Mouse (Mus musculus): ENCODE measurements at regions not wholly inside any gene's neighbourhood (a gene's known extent, or its start where the extent isn't known, plus 50 kb on each side); places are given as distances from the start of the nearest gene placed in this dataset.
"Not testable (repeated sequence)": the region's sequence is repeated elsewhere in the genome, so short reads cannot be mapped to it uniquely, and the experiment has no call there.

DNA sequence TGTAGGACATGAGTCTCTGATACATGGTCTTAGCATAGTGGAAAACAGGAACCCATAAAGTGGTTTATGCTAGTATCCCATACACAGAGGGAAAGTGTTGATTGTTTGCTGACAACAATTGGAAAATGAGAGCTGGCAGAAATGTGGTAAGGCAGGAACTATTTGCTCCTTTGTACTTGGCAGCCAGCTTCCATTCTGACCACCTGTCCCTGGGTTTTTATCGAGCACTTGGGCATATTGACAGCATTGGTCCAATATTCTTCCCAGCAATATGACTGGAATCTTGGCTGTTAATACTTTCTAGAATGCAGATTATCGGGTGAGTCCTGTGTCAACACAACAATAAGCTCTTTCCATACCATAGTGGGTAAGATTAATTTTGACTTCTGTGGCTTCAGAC, 67.7 kb downstream of the Sult1c2 start:
- DNase-seq (ENCODE audit: low read depth, low spot score): not testable (repeated sequence)

DNA sequence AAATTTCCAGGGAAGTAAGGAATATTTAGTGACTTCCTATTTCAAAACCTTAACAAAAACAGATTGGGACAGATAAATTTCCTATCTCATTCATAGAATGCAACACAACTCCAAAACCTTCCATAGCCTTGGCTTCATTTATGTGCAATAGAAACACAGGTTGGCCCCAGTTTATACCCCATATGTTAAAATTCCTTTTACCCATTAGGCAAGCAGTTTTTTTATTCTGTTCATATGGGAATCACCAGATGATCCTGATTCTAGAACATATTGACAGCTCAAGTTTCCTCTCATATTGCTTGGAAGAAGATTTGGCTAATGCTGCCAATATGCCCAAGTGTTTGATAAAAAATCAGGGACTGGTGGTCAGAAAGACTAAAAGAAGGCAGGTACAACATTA, 71.8 kb upstream of the Sgo1 start:
- DNase-seq (ENCODE audit: low read depth, low spot score): peak; percentile 4

DNA sequence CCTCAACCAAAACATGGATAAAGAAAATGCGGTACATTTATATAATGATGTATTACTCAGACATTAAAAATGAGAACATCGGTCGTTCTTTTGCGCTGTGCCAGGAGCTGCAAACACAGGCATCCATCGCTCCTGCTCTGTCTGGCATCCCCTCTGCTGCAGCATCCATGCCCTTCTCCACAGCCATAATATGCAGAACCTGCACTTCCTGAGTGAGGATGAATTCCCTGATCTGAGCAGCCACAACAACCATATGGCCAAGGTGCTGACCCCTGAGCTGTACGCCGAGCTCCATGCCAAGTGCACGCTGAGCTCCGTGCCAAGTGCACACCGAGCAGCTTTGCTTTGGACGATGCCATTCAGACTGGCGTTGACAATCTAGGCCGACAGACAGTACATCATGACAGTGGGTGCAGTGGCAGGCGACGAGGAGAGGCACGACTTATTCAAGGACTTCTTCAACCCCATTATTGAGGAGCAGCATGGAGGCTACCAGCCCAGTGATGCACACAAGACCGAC, 56.9 kb upstream of the Sgo1 start:
- no peak for DNase-seq (ENCODE audit: low read depth, low spot score)
